Mouse (Mus musculus): ENCODE measurements around the gene Aagab. TPM values are rescaled to one million over a fixed set of nuclear protein-coding genes. Genes with fewer than 3 reads are reported as not detected.

Gene Aagab
- 23.1 TPM for total RNA-seq (2023)

GRCm38 (mm10) chr9:63602043-63602939 is at the start of gene Aagab, which contains the start of gene Iqch:
Gene Aagab (plus strand): TSS chr9:63602660.
Gene Iqch (minus strand): TSS chr9:63602493.

Other genes starting within 250 kb of the Aagab start
- gene Map2k5, start 224.8 kb upstream of the Aagab start, total RNA-seq (2023), result 49.0 TPM
- gene 2300009A05Rik, start 203.4 kb upstream of the Aagab start, total RNA-seq (2023), result 24.4 TPM
- gene Iqch, start 167 bp upstream of the Aagab start, total RNA-seq (2023), result not detected
- 57.3 TPM for gene Smad3, start 155.3 kb downstream of the Aagab start, total RNA-seq (2023)